Mouse (Mus musculus): ENCODE results near the gene Lypd6b.

The Lypd6b gene

GRCm38 (mm10) chr2:49827756-49828155 lies 40.3 kb downstream of the Lypd6b start:
- no peak for DNase-seq

DNA sequence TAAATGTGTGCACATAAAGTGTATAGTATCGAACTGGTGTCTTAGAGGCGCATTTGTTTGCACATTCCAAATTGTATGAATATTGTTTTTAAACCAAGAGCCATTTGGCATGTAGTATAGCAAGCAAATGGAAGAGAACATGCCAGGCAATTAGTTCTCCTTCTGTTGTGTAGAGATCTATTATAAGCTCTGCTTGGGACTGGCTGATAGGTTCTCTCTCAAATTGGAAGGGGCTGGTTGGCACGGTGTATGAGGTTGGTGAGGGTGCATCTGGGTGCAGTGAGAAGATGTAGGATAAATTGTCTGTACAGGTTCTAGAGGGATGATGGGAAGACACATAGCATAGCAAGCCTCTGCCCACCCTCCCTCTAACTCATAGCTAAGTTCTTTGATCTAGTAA lies 42.9 kb downstream of the Lypd6b start:
- DNase-seq = no peak

GRCm38 (mm10) chr2:49832277-49832803 lies 44.9 kb downstream of the Lypd6b start:
- peak in 1 of 2 experiments; percentile 7 for DNase-seq

DNA sequence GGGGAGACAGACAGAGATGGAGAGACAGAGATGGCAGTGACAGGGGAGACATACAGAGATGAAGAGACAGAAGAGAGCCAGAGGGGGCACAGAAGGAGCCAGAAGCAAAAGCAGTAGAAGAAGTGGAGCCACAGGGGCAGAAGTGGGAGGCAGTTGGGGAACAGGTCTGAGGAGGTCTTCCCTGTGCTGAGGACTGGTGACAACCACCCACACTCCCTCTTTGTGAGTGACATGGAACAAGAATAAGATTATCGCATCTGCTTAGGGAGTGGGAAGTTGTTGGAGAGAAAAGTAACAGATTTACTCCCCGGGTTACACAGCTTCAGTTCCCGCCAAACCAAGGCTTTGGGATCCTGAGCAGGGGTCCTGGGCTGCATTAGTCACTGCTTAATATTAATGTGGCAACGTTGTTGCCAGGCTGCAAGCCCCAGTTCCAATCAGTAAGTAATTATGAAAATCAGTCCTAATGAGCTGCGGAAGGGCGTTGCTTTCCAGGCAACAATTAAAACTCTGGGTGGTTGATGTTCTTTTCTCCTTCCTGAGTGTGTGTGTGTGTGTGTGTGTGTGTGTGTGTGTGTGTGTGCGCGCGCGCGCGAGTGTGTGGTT lies 50.1 kb downstream of the Lypd6b start:
- no peak for DNase-seq

- DNase-seq = no peak
Measured at GRCm38 (mm10) chr2:49838611-49839010, 51.1 kb downstream of the Lypd6b start.

GRCm38 (mm10) chr2:49840573-49840972 lies 53.1 kb downstream of the Lypd6b start:
- peak; percentile 42 to 61 for DNase-seq

- no peak for DNase-seq
Measured at GRCm38 (mm10) chr2:49841089-49841488, 53.6 kb downstream of the Lypd6b start.

- DNase-seq = no peak
Measured at GRCm38 (mm10) chr2:49845104-49845503, 57.6 kb downstream of the Lypd6b start.

DNA sequence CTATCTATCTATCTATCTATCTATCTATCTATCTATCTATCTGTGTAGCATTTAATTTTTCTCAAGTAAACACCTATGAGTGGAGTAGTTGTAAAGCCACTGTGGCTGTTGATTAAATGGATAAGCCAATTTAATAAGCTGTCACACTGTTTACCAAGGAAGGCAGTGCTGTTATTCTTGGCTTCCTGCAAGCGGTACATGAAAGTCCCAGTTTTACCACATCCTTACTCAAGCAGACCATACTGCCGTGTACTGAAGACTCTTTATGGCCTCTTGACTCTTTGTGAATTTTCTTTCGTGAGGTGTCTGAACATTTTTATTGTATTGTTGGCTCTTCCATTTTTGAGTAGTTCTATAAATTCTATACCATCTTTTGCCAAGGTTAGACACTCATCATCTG lies 58.6 kb downstream of the Lypd6b start:
- DNase-seq = no peak

DNA sequence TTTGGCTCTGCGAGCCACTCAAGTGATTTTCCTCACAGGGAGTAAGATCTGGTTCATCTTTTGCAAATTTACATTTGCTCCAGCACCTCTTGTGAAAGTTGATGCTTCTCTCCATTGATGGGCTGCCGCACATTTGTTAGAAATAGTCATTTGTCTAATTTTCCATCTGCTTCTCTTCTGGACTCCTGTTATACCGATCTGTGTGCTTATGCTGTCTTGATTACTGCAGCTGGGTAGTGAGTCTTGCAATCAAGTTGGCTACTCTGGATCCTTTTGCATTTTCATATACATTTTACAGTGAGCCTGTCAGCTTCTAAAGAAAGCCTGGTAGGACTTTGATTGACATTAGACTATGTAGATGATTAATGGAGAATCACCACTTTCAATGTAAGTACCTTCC lies 59.4 kb downstream of the Lypd6b start:
- no peak for DNase-seq

DNA sequence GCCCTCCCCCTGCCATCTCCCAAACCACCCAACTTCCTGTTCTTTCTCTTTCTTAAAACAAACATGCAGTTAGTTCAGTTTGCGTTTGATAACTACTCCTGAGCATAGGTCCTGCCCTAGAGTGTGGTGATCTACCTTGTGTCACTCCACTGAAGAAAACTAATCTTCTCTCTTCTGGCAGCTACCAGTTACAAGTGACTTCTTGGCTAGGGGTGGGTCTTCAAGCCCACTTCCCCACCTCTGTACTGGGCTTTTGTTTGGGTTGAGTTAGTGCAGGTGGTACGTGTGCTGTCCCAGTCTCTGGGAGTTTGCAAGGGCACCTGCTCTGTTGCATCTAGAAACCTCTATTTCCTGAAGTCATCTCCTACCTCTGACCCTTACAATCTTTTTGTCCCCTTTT lies 60.3 kb downstream of the Lypd6b start:
- no peak for DNase-seq

- DNase-seq = no peak
Measured at GRCm38 (mm10) chr2:49849771-49850170, 62.3 kb downstream of the Lypd6b start.

- no peak for DNase-seq
Measured at GRCm38 (mm10) chr2:49851977-49852376, 64.5 kb downstream of the Lypd6b start.

GRCm38 (mm10) chr2:49856161-49856564 lies 68.7 kb downstream of the Lypd6b start:
- DNase-seq = no peak

GRCm38 (mm10) chr2:49856584-49856983 lies 69.1 kb downstream of the Lypd6b start:
- DNase-seq = no peak

- DNase-seq = peak in 1 of 2 experiments; percentile 22
Measured at GRCm38 (mm10) chr2:49860219-49860962, 72.9 kb downstream of the Lypd6b start.

GRCm38 (mm10) chr2:49860969-49861592 lies 73.6 kb downstream of the Lypd6b start:
- DNase-seq = peak; percentile 22 to 40

GRCm38 (mm10) chr2:49861658-49862057 lies 74.2 kb downstream of the Lypd6b start:
- no peak for DNase-seq

GRCm38 (mm10) chr2:49868116-49868858 lies 80.8 kb downstream of the Lypd6b start:
- no peak for DNase-seq

DNA sequence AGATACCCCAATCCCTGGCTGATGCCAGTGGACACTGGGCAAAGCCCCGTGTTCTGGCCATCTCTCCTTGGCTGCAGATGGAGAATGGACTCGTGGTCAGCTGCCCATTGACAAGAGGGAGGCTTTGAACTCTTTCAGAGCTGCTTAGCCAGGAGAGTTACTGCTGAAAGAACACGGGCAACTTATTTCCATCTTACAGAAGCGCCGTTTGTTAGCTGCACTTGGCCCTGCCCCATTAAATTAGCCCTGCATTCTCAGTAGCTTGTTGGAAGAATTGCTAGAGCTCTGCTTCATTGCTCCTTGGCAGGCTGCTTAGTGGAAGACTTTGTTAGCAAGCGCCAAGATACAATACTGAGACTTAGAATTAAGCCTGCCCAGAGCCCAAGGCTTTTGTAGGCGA lies 81.6 kb downstream of the Lypd6b start:
- DNase-seq = no peak

- no peak for DNase-seq
Measured at GRCm38 (mm10) chr2:49869782-49870514, 82.5 kb downstream of the Lypd6b start.

DNA sequence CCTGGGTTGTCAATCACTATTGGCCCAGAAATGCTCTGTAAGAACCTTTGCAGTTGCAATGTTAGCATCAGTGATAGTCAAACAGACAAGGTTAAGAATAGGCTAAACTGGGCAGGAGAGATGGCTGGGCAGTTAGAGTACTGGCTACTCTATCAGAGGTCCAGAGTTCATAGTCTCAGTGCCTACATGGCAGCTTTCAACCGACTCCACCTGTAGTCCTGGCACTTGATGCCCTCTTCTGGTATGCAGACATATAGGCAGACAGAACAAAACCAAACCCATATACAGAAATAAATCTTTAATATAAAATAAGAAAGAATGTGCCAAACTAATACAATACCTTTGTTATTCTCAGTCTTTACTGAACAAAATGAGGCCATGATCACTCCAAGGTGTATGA lies 83.5 kb downstream of the Lypd6b start:
- no peak for DNase-seq
